Mouse (Mus musculus): ENCODE data around the gene Gm16223. TPM values are rescaled to one million over a fixed set of nuclear protein-coding genes. Genes with fewer than 3 reads are reported as not detected.

Gm16223 gene
- polyA plus RNA-seq, 1 experiment, result not detected

- H3K4me3 ChIP-seq (replicated peaks), result no peak overlapping the region
- TF ChIP-seq GATA1 (IDR thresholded peaks at IDR 0.05; ENCODE audit: low read length) (no peak), TAL1 (IDR thresholded peaks at IDR 0.05; ENCODE audit: low read length) (no peak)
- no peaks in the 10 kb centered on the region for H3K9me3 ChIP-seq (ENCODE audit: control insufficient read depth, low read length)
- no peaks in the 10 kb centered on the region for H3K27me3 ChIP-seq (ENCODE audit: control insufficient read depth)
- H3K4me1 ChIP-seq (ENCODE audit: control insufficient read depth), result no peaks in the 10 kb centered on the region
- H3K36me3 ChIP-seq (ENCODE audit: control insufficient read depth), result no peaks in the 10 kb centered on the region
Measured at GRCm38 (mm10) chr5:42198493-42198892, 130.7 kb downstream of the Gm16223 start.

- no peak overlapping the region for H3K4me3 ChIP-seq (replicated peaks)
- H3K9me3 ChIP-seq (ENCODE audit: control insufficient read depth, low read length), result 0 out of 2 replicates have a peak, but pooled peaks cover 2% of the 10 kb centered on the region
- H3K4me1 ChIP-seq (ENCODE audit: control insufficient read depth), result no peaks in the 10 kb centered on the region
- H3K27me3 ChIP-seq (ENCODE audit: control insufficient read depth), result no peaks in the 10 kb centered on the region
- TF ChIP-seq GATA1 (IDR thresholded peaks at IDR 0.05; ENCODE audit: low read length) (no peak), TAL1 (IDR thresholded peaks at IDR 0.05; ENCODE audit: low read length) (no peak)
- H3K36me3 ChIP-seq (ENCODE audit: control insufficient read depth), result no peaks in the 10 kb centered on the region
Measured at GRCm38 (mm10) chr5:42207456-42208122, 139.8 kb downstream of the Gm16223 start.

GRCm38 (mm10) chr5:42211554-42212338, 144.0 kb downstream of the Gm16223 start:
- Histone ChIP-seq H3K36me3 (ENCODE audit: control insufficient read depth) (no peaks in the 10 kb centered on the region), H3K4me3 (replicated peaks) (no peak overlapping the region)
- TF ChIP-seq GATA1 (IDR thresholded peaks at IDR 0.05; ENCODE audit: low read length), result no peak
- TF ChIP-seq TAL1 (IDR thresholded peaks at IDR 0.05; ENCODE audit: low read length), result no peak

GRCm38 (mm10) chr5:42212353-42212752, 144.6 kb downstream of the Gm16223 start:
- Histone ChIP-seq H3K36me3 (ENCODE audit: control insufficient read depth) (no peaks in the 10 kb centered on the region), H3K4me1 (ENCODE audit: control insufficient read depth) (no peaks in the 10 kb centered on the region), H3K4me3 (replicated peaks) (no peak overlapping the region), H3K27me3 (ENCODE audit: control insufficient read depth) (no peaks in the 10 kb centered on the region), H3K9me3 (ENCODE audit: control insufficient read depth, low read length) (peaks cover 2% of the 10 kb centered on the region; the same call in 1 of the 2 replicates)
- TF ChIP-seq GATA1 (IDR thresholded peaks at IDR 0.05; ENCODE audit: low read length) (no peak), TAL1 (IDR thresholded peaks at IDR 0.05; ENCODE audit: low read length) (no peak)

More at GRCm38 (mm10) chr5:42211554-42212338, 144.0 kb downstream of the Gm16223 start:
- H3K27me3 ChIP-seq (ENCODE audit: control insufficient read depth), result no peaks in the 10 kb centered on the region
- peaks cover 2% of the 10 kb centered on the region; the same call in 1 of the 2 replicates for H3K9me3 ChIP-seq (ENCODE audit: control insufficient read depth, low read length)
- H3K4me1 ChIP-seq (ENCODE audit: control insufficient read depth), result no peaks in the 10 kb centered on the region

GRCm38 (mm10) chr5:42224840-42225239, 157.1 kb downstream of the Gm16223 start:
- Histone ChIP-seq H3K36me3 (ENCODE audit: control insufficient read depth) (no peaks in the 10 kb centered on the region), H3K27me3 (ENCODE audit: control insufficient read depth) (no peaks in the 10 kb centered on the region), H3K9me3 (ENCODE audit: control insufficient read depth, low read length) (no peaks in the 10 kb centered on the region), H3K4me3 (replicated peaks) (no peak overlapping the region), H3K4me1 (ENCODE audit: control insufficient read depth) (no peaks in the 10 kb centered on the region)
- TF ChIP-seq TAL1 (IDR thresholded peaks at IDR 0.05; ENCODE audit: low read length) (no peak), GATA1 (IDR thresholded peaks at IDR 0.05; ENCODE audit: low read length) (no peak)

GRCm38 (mm10) chr5:42228631-42229030, 160.9 kb downstream of the Gm16223 start:
- no peak overlapping the region for H3K4me3 ChIP-seq (replicated peaks)
- H3K4me1 ChIP-seq (ENCODE audit: control insufficient read depth), result no peaks in the 10 kb centered on the region
- no peaks in the 10 kb centered on the region for H3K9me3 ChIP-seq (ENCODE audit: control insufficient read depth, low read length)
- H3K36me3 ChIP-seq (ENCODE audit: control insufficient read depth), result no peaks in the 10 kb centered on the region
- no peak for TF ChIP-seq GATA1 (IDR thresholded peaks at IDR 0.05; ENCODE audit: low read length)
- no peak for TF ChIP-seq TAL1 (IDR thresholded peaks at IDR 0.05; ENCODE audit: low read length)
- H3K27me3 ChIP-seq (ENCODE audit: control insufficient read depth), result no peaks in the 10 kb centered on the region

GRCm38 (mm10) chr5:42239291-42239690, 171.5 kb downstream of the Gm16223 start:
- Histone ChIP-seq H3K4me1 (ENCODE audit: control insufficient read depth) (no peaks in the 10 kb centered on the region), H3K4me3 (replicated peaks) (no peak overlapping the region), H3K9me3 (ENCODE audit: control insufficient read depth, low read length) (no peaks in the 10 kb centered on the region), H3K36me3 (ENCODE audit: control insufficient read depth) (no peaks in the 10 kb centered on the region), H3K27me3 (ENCODE audit: control insufficient read depth) (no peaks in the 10 kb centered on the region)
- TF ChIP-seq TAL1 (IDR thresholded peaks at IDR 0.05; ENCODE audit: low read length), result no peak
- no peak for TF ChIP-seq GATA1 (IDR thresholded peaks at IDR 0.05; ENCODE audit: low read length)

- Histone ChIP-seq H3K9me3 (ENCODE audit: control insufficient read depth, low read length) (no peaks in the 10 kb centered on the region), H3K4me1 (ENCODE audit: control insufficient read depth) (no peaks in the 10 kb centered on the region), H3K4me3 (replicated peaks) (no peak overlapping the region), H3K27me3 (ENCODE audit: control insufficient read depth) (no peaks in the 10 kb centered on the region), H3K36me3 (ENCODE audit: control insufficient read depth) (no peaks in the 10 kb centered on the region)
- TF ChIP-seq GATA1 (IDR thresholded peaks at IDR 0.05; ENCODE audit: low read length) (no peak), TAL1 (IDR thresholded peaks at IDR 0.05; ENCODE audit: low read length) (no peak)
Measured at GRCm38 (mm10) chr5:42239806-42240205, 172.0 kb downstream of the Gm16223 start.

GRCm38 (mm10) chr5:42250376-42250775, 182.6 kb downstream of the Gm16223 start:
- TF ChIP-seq GATA1 (IDR thresholded peaks at IDR 0.05; ENCODE audit: low read length) (no peak), TAL1 (IDR thresholded peaks at IDR 0.05; ENCODE audit: low read length) (no peak)
- Histone ChIP-seq H3K27me3 (ENCODE audit: control insufficient read depth) (no peaks in the 10 kb centered on the region), H3K4me3 (replicated peaks) (no peak overlapping the region), H3K36me3 (ENCODE audit: control insufficient read depth) (no peaks in the 10 kb centered on the region), H3K4me1 (ENCODE audit: control insufficient read depth) (no peaks in the 10 kb centered on the region), H3K9me3 (ENCODE audit: control insufficient read depth, low read length) (no peaks in the 10 kb centered on the region)

Other genes starting within 250 kb of the Gm16223 start
- 0.80 and 1.1 TPM in 2 replicates for gene Bod1l, start 223.6 kb upstream of the Gm16223 start, polyA plus RNA-seq (2012)